Mouse (Mus musculus) CD4-positive, CD25-positive, alpha-beta regulatory T cell, adult 9 weeks (primary cell): Measurements from ENCODE around the gene Upb1. TPM values are rescaled to one million over a fixed set of nuclear protein-coding genes. Genes with fewer than 3 reads are reported as not detected.

ENCODE experiments used
- polyA plus RNA-seq: library from polyadenylated mRNA; unstranded; fragments of 100-300 nt; shearing (Covaris generic); gene quantifications from one replicate; pipeline ENCODE4 v1.2.1, GENCODE M21; 2017

The Upb1 gene
- 0.20 TPM for polyA plus RNA-seq

GRCm38 (mm10) chr10:75400958-75401357 is at the start of gene Upb1:
TSS of gene Upb1 (plus strand) at chr10:75401115.

Other genes with a start within 250 kb of the Upb1 start
- gene Specc1l, start 189.0 kb upstream of the Upb1 start, polyA plus RNA-seq: 17.4 TPM
- gene Adora2a, start 84.2 kb upstream of the Upb1 start, polyA plus RNA-seq: 55.9 TPM
- gene Snrpd3, start 116.4 kb downstream of the Upb1 start, polyA plus RNA-seq: 255 TPM
- gene Gucd1, start 116.9 kb downstream of the Upb1 start, polyA plus RNA-seq: 25.7 TPM
- 0.43 TPM for gene Lrrc75b, start 159.2 kb downstream of the Upb1 start, polyA plus RNA-seq
- 5.2 TPM for gene Ggt1, start 160.5 kb downstream of the Upb1 start, polyA plus RNA-seq
- 8.3 TPM for gene Ggt5, start 188.2 kb downstream of the Upb1 start, polyA plus RNA-seq
- 20.7 TPM for gene Susd2, start 242.9 kb downstream of the Upb1 start, polyA plus RNA-seq